Mouse (Mus musculus): ENCODE data around the gene Olfr739.

The Olfr739 gene

GRCm38 (mm10) chr14:50418326-50418725, at the start of gene Olfr739:
Gene Olfr739 (plus strand): TSS chr14:50418626.
- no peak for DNase-seq

DNA sequence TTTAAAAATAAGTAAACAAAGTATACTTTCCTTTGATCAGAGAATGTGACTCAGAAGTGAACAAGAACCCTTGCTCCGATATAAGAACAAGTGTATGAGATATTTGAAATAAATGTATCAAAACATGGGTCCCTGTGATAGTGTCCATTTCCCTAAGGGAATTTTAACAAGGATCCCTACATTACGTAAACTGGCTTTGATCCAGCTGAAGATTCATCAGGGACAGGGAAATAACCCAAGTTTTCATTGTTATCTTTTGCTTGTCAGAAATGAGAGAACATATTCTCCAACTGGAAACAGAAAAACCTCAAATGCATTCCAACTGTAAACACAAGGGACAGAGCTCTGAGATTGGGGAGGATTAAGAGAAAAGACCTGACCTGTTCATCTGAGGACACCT, 37.6 kb upstream of the Olfr739 start, which contains the start of gene Olfr736:
Olfr736 (plus strand) TSS at position 301 of the 400 bp plus-strand sequence.
- DNase-seq = no peak

DNA sequence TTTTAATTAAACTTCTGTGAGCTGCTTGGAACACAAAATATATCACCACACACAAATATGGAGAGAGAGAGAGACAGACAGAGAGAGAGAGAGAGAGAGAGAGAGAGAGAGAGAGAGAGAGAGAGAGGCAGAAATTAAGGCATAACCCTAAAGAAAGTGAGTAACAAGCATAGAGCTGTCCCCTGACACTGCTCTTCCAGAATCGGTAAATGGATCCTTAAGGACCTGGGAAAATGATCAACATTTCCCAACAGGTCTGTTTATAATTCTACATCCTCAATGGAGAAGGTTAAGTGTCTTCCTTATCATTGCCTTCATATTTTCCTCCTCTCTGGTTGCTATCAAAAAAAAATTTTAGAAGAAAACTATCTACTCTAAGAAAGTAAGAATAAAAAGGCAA, 11.2 kb upstream of the Olfr739 start, which contains the start of gene Olfr738:
Olfr738 (plus strand) TSS at position 301 of the 400 bp plus-strand sequence.
- no peak for DNase-seq

DNA sequence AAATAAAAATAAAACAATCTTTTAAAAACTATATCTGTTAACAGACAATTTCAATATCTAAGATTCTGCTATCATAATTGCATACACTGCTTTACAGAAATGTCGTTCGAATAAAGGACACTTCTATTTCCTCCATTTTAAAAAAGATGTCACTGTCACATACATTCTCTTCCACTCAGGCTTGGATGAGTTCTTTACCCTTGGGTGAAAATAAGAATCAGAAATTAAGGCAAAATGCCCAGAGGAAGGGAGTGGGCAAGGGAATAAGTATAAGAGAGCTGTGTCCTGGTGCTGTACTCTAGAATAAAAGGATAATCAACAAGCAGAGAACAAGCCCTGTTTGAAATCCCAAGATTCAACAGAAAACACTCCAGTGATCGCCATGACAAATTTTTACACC, 26.8 kb downstream of the Olfr739 start, which contains the start of gene Olfr740:
Olfr740 (plus strand) TSS at position 301 of the 400 bp plus-strand sequence.
- DNase-seq = no peak

GRCm38 (mm10) chr14:50472438-50472837, 54.0 kb downstream of the Olfr739 start, which contains the start of gene Olfr741:
Gene Olfr741 (plus strand): TSS chr14:50472738.
- no peak for DNase-seq
